ENCODE assay signal across 8 mouse cellular contexts in genomic region chr9:67040963-67041839, GRCm38 (mm10). TPM values are rescaled to one million over a fixed set of nuclear protein-coding genes. Genes with fewer than 3 reads are reported as not detected.
DNase-seq lines count a peak whose midpoint lies in the region; ATAC-seq and TF ChIP-seq lines count a peak whose summit lies in the region.

No protein-coding gene starts in this region.

- DNase-seq in neural tube, embryonic 11.5 days (ENCODE audit: low spot score): no peak
- no peak for DNase-seq in neural tube, embryonic 10.5 days (ENCODE audit: extremely low spot score, low spot score)
- DNase-seq in liver, embryonic 11.5 days (ENCODE audit: low spot score): no peak
- DNase-seq in right cerebral cortex, postnatal 25 days: no peak
- no peak for DNase-seq in retina, postnatal 1 day
- no peak for DNase-seq in retina, embryonic 14.5 days (ENCODE audit: low spot score)

- H3K36me3 ChIP-seq in neural tube, embryonic 11.5 days (ENCODE audit: control insufficient read depth, insufficient read depth, low read length): no peaks in the 10 kb centered on the region
- peaks cover 26% of the 10 kb centered on the region for H3K36me3 ChIP-seq in heart, embryonic 11.5 days (ENCODE audit: control insufficient read depth, insufficient read depth, low read length)
- peaks cover 5% of the 10 kb centered on the region for H3K36me3 ChIP-seq in liver, embryonic 11.5 days (ENCODE audit: control insufficient read depth, insufficient read depth, low read length)
- peaks cover 7% of the 10 kb centered on the region for H3K36me3 ChIP-seq in small intestine, adult 2 months (ENCODE audit: control insufficient read depth, insufficient read depth, low read length)

- TF ChIP-seq POLR2A in small intestine, adult 2 months (IDR thresholded peaks at IDR 0.05; ENCODE audit: low read depth, low read length): no peak

- 0 out of 2 replicates have a peak overlapping the region, but pooled peaks have one; percentile 1 for H3K4me2 ChIP-seq in neural tube, embryonic 11.5 days (ENCODE audit: low read depth)
- peak overlapping the region; percentile 87 for H3K4me2 ChIP-seq in heart, embryonic 11.5 days
- peak overlapping the region; percentile 57 for H3K4me2 ChIP-seq in liver, embryonic 11.5 days

- H3K27me3 ChIP-seq in neural tube, embryonic 11.5 days (ENCODE audit: control insufficient read depth, insufficient read depth, low read length): no peaks in the 10 kb centered on the region
- no peaks in the 10 kb centered on the region for H3K27me3 ChIP-seq in heart, embryonic 11.5 days (ENCODE audit: control insufficient read depth, insufficient read depth, low read length)
- no peaks in the 10 kb centered on the region; the same call in 1 of the 2 replicates for H3K27me3 ChIP-seq in liver, embryonic 11.5 days (replicated peaks; ENCODE audit: control insufficient read depth, insufficient read depth, low read length)
- no peaks in the 10 kb centered on the region for H3K27me3 ChIP-seq in small intestine, adult 2 months (ENCODE audit: control insufficient read depth, insufficient read depth, low read length)

- H3K4me3 ChIP-seq in neural tube, embryonic 11.5 days (ENCODE audit: low read depth, low read length): no peak overlapping the region
- peak overlapping the region; percentile 86 for H3K4me3 ChIP-seq in heart, embryonic 11.5 days (ENCODE audit: low read depth, low read length)
- H3K4me3 ChIP-seq in liver, embryonic 11.5 days (ENCODE audit: low read depth, low read length): peak overlapping the region; percentile 81
- H3K4me3 ChIP-seq in small intestine, adult 2 months (ENCODE audit: low read depth, low read length): peak overlapping the region; percentile 64

- TF ChIP-seq CTCF in small intestine, adult 2 months (IDR thresholded peaks at IDR 0.05; ENCODE audit: extremely low read depth, insufficient read length, insufficient replicate concordance, low read depth, low read length): no peak

- WGBS in neural tube, embryonic 11.5 days: 64% methylated on average over 4 of the region's 4 CpGs
- 34% methylated on average over 4 of the region's 4 CpGs for WGBS in heart, embryonic 11.5 days (ENCODE audit: insufficient replicate concordance)
- 34% methylated on average over 4 of the region's 4 CpGs for WGBS in liver, embryonic 11.5 days
- WGBS in small intestine, adult 2 months: 2% methylated on average over 4 of the region's 4 CpGs

- H3K9me3 ChIP-seq in neural tube, embryonic 11.5 days (ENCODE audit: control insufficient read depth, low read length): no peaks in the 10 kb centered on the region
- no peaks in the 10 kb centered on the region for H3K9me3 ChIP-seq in heart, embryonic 11.5 days (replicated peaks; ENCODE audit: control insufficient read depth, low read length)
- no peaks in the 10 kb centered on the region for H3K9me3 ChIP-seq in liver, embryonic 11.5 days (ENCODE audit: control insufficient read depth, low read length)

- no peak overlapping the region for H3K27ac ChIP-seq in neural tube, embryonic 11.5 days (ENCODE audit: low read depth, low read length)
- peak overlapping the region; percentile 99 for H3K27ac ChIP-seq in heart, embryonic 11.5 days (ENCODE audit: low read depth, low read length)
- H3K27ac ChIP-seq in liver, embryonic 11.5 days (ENCODE audit: low read depth, low read length): peak overlapping the region; percentile 92
- H3K27ac ChIP-seq in small intestine, adult 2 months (ENCODE audit: insufficient read depth, low read depth, low read length): peak overlapping the region; percentile 99

- peaks cover 26% of the 10 kb centered on the region for H3K4me1 ChIP-seq in neural tube, embryonic 11.5 days (ENCODE audit: control insufficient read depth, insufficient read depth, low read length)
- H3K4me1 ChIP-seq in heart, embryonic 11.5 days (ENCODE audit: control insufficient read depth, insufficient read depth, low read length): peaks cover 54% of the 10 kb centered on the region
- H3K4me1 ChIP-seq in liver, embryonic 11.5 days (replicated peaks; ENCODE audit: control insufficient read depth, insufficient read depth, low read length): peaks cover 71% of the 10 kb centered on the region
- peaks cover 16% of the 10 kb centered on the region for H3K4me1 ChIP-seq in small intestine, adult 2 months (ENCODE audit: control insufficient read depth, insufficient read depth, insufficient read length, low read length)

- no peak for ATAC-seq in neural tube, embryonic 11.5 days (ENCODE audit: insufficient read depth, low FRiP score, low TSS enrichment)
- no peak for ATAC-seq in heart, embryonic 11.5 days (replicated peaks; ENCODE audit: insufficient number of reproducible peaks, low FRiP score, low TSS enrichment)
- ATAC-seq in liver, embryonic 11.5 days (replicated peaks; ENCODE audit: low FRiP score): peak; percentile 5; the same call in 1 of the 2 replicates

- H3K9ac ChIP-seq in neural tube, embryonic 11.5 days (ENCODE audit: low read length): 0 out of 2 replicates have a peak overlapping the region, but pooled peaks have one; percentile 14
- H3K9ac ChIP-seq in heart, embryonic 11.5 days (ENCODE audit: low read depth, low read length): peak overlapping the region; percentile 99
- H3K9ac ChIP-seq in liver, embryonic 11.5 days (ENCODE audit: low read depth, low read length): peak overlapping the region; percentile 90

RNA-seq across cellular contexts. Expression of gene Tpm1, which starts 8.0 kb away (rescaled TPM):
- 364 and 445 TPM in 2 replicates for polyA plus RNA-seq in neural tube, embryonic 11.5 days (2014; fragmentation: Nextera tagmentation; extraction: Ambion mirVana)
- 4,955 and 5,093 TPM in 2 replicates for polyA plus RNA-seq in heart, embryonic 11.5 days (2014; fragmentation: Nextera tagmentation; extraction: Ambion mirVana)
- 378 and 420 TPM in 2 replicates for polyA plus RNA-seq in liver, embryonic 11.5 days (2014; fragmentation: Nextera tagmentation; extraction: Ambion mirVana)
- polyA plus RNA-seq in small intestine, adult 2 months (2012; rRNA removed): 146 and 242 TPM in 2 replicates

Comparison
In these comparisons a context has a peak if more than half of its experiments do, and no peak if none do; other contexts are left out.
1. H3K4me2 ChIP-seq: peak in every context shown above with its lines; median percentile 87 in heart, embryonic 11.5 days; 57 in liver, embryonic 11.5 days; 1 in neural tube, embryonic 11.5 days.
2. H3K9ac ChIP-seq: peak in every context shown above with its lines; median percentile 99 in heart, embryonic 11.5 days; 90 in liver, embryonic 11.5 days; 14 in neural tube, embryonic 11.5 days.
3. RNA of gene Tpm1, which starts 8.0 kb away (polyA plus RNA-seq): 4,955 to 5,093 TPM in heart, embryonic 11.5 days; 378 to 420 TPM in liver, embryonic 11.5 days, 364 to 445 TPM in neural tube, embryonic 11.5 days and 146 to 242 TPM in small intestine, adult 2 months; every median in the first group is over 10 times any median in the second.